Mouse (Mus musculus): ENCODE results near the gene Nfic.

Gene Nfic

DNA sequence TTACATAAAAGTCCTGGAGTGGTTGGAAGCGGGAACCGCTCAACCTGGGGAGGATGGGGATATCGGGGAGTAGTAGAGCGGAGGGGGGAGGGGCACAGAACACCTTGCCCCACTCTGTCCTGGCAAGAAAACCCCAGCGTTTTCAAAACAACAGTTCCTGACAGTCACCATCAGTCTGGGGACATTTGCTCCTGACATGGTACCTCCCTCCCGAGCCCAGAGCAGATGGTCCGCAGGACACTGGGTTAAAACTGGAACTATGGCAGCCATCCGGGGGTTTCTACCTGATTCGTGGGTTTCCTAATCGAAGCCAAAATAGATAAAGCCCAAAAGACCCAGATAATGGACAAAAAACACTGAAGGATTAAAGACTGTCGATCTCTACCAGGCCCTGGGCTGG lies 5.5 kb upstream of the Nfic start:
- no peak for DNase-seq (ENCODE audit: low read depth, low spot score)

DNA sequence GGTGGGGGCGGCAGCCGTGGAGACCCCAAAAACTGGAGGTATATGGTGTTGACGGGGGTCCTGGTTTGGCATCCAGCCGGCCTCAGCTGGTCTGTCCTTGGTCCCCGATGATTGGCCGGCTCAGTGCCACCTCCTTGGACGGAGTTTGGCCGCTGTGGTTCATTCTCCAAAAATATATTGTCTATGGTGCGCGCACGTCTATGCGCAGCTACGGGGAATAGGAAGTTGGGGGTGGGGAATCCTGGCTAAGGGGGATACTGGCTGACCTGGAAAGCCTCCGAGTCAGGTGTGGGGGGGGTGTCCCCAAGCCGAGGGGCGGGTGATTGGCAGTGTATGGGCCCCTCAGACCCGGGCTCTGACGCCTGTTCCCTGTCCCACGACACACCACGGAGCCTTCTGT lies 5.0 kb upstream of the Nfic start:
- DNase-seq (ENCODE audit: low read depth, low spot score): no peak

DNA sequence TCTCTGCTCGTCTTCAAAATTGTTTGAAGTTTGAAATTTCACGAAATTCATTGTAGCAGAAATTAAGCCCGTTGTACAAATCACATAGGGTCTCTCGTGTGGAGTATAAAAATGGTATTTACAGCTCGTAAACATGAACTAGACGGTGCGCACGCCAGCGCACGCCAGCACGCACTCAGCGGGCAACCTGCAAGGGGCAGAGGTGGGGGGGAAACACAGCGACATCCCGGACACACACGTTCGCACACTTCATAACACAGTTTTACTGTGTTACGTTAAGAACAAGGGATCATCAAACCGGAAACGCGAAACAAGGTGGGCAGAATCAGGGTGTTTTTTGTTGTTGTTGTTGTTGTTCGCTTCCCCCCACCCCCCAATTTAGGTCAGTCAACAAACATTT lies 4.0 kb upstream of the Nfic start:
- no peak for DNase-seq (ENCODE audit: low read depth, low spot score)

DNA sequence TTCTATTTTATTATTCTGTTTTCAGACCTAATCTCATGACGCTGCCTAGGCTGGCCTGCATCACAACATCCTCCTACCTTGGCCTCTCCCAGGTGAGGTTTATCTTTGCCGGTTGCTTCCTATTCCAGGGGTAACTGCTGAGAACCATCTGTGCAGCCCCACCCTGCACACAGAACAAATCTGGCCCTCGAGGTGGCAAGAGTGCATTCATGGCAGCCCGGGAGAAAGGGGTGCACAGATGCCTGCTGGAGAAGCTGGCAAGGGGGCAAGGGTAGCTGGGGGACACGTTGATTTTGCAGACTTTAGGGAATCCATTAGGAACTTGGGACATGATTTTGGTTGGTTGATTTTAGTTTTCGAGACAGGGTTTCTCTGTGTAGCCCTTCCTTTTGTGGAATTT lies 2.8 kb upstream of the Nfic start:
- DNase-seq (ENCODE audit: low read depth, low spot score): no peak

DNA sequence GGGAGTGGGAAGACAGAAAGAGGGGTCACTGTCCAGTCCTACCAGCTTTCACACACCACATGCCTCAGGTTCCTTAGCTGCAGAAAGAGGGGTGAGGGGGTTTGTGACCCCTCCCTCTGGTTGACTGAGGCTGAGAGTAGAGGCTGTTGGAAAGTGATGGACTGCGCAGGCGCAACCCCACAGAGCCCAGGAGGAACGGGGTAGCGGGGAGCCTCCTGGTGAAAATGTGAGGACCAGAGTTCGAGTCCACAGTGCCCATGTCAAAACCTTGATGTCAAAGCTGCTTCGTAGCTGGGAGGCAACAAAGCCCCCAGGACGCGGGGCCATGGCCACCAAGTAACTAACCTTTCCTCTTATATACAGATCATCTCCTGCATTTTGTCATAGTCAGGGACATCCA lies 2.2 kb upstream of the Nfic start:
- DNase-seq (ENCODE audit: low read depth, low spot score): no peak

DNA sequence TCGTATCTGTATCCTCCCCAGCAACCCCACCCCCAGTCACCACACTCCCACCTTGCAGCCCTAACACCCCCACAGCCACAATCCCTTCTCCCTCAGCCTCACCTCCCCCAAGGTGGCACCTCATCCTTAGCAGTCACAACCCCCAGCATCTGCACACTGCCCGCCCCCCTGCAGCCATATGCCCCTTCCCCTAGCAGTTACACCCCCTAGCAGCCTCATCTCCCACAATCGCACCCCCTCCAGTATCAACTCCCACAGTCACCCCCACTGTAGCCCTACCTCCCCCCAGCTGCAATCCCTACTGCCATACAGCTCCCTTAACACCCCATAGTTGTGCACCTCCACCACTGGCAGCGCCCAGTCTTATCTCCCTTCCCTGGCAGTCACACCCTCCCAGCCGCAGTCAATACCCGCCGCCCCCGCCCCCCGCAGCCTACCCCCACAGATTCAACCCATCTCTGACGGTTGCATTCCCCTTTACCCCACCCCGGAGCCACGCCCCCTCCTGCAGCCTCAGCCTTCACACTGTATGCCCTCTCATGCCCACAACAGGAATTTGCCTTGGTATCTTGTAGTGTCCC lies 1.6 kb upstream of the Nfic start:
- DNase-seq (ENCODE audit: low read depth, low spot score): no peak

DNA sequence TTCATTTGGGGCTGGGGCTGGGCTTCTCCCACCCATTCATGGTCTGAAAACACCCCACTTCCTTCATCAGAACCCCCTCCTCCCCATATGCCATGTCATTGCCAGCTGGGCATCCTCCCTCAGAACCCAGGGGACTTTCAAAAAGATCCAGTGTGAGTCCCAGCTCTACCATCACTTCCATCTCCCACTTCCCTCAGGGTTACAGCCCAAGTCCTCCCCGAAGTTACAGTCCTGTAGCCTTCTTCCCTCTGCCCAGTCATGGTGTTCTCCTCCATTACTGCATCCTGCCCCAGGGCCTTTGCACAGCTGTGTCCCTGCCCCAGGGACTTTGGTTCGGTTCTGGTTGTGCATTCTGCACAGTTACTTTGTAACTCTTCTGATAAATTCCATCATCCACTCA lies 1.3 kb downstream of the Nfic start:
- no peak for DNase-seq (ENCODE audit: low read depth, low spot score)

DNA sequence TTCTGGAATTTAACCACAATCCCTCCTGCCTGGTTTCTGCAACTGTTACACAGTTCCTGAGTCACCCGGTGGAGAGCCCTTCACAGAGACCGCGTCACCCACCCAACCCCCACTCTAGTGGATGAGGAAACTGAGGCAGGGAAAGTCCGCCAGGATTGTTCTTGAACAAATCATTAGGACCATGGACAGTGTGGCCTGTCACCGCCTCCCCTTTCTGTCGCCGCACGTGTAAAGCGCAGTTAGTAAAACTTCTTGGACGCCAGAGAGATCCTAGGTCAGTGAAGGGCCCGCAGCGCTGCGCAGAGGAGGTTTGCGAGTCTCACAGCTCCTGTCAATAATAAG lies 2.5 kb downstream of the Nfic start:
- DNase-seq (ENCODE audit: low read depth, low spot score): no peak

DNA sequence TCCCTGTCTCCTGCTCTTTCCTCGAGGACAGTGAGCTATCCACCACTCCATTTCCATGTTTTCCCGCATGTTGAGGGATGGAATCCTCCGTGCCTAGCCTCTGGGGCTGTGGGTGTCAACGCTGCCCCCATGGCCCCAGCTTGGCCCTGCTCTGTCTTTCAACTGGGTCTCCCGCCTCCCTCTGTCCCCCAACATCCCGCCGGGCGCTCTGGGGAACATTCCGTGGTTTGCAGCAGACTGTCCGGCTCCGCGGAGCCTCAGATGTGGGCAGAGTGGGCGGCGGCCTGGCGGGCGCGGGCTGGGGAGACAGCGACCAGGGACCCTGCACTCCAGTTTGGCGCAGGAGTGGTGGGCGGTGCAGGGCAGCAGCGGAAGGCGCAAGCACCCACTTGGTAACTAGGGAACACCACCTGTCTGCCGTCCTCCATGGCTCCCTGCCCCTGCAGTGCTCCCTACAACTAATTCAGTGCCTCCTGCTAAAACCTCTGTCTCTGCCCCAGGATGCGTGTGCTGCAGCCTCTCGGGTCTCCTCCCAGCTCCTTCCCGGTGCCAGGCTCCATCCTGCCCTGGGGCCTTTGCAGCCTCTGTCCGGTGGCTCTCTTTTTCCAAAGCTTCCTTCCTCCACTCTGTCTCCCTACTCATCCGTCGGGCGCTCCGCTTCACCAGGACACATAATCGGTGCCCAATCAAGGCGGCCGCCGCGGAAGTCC lies 3.0 kb downstream of the Nfic start:
- no peak for DNase-seq (ENCODE audit: low read depth, low spot score)

DNA sequence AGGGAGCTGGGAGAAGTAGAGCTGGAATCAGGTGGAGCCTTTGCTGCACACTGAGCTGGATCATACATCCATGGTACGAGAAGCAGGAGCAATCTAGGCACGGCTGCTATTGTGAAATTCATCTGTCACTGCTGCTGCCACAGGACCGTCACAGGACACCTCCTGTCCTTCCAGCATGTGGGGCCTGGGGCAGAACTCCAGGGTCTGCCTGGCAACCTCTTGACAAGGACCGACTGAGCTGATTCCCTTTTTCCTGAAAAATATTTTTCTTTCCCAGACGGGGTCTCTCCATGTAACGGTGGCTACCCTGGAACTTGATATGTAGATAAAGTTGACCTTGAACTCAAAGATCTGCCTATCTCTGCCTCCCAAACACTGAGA lies 4.1 kb downstream of the Nfic start:
- DNase-seq (ENCODE audit: low read depth, low spot score): no peak

DNA sequence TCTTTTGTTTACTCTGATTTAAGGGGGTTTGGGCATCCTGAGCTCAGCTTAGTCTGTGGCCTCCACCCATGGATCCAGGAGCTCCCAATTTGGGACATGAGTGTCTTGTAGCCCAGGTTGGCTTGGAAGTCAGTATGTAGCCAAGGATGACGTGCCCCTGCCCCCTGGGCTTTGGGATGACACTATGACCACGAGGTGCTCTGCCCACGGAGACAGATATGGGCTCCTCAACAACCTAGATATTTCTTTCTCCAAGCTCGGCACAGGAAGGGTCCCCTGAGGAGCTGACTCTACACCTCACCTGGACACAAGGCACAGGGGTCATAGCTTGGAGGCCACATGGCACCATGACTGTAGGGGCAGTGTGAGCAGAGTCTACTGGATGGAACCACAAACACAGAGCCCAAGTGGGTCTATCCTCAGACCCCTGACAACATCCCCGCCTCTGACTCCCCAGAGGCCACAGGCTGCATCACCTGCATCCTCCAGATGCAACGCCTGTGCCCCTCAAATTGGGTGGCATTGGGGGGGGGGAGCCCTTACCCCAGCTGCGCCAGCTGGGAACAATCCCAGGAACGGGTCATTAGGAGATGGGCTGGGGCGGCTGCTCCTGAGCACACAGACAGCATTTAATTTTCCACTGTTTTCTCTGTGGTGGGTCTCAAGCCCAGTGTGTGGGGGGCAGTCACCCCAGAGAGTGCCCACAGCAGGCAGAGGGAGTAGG lies 4.6 kb downstream of the Nfic start:
- no peak for DNase-seq (ENCODE audit: low read depth, low spot score)

DNA sequence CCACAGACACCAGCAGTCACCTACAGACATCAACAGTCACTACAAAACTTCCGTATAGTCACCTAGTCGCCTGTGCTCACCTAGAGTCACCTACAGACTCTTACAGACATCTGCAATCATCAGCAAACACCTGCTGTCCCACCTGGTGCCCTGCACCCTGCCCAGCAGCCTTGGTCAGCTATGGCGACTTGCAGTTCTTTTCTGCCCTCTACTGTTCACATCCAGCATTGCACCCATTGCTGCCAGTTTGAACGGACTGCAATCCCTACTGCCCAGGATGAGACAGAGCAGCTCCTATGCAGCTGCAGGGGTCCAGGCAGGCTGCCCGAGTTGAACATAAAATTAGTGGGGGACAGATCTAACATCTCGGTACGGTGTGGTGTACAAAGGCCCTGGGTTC lies 5.3 kb downstream of the Nfic start:
- DNase-seq (ENCODE audit: low read depth, low spot score): peak; percentile 82

DNA sequence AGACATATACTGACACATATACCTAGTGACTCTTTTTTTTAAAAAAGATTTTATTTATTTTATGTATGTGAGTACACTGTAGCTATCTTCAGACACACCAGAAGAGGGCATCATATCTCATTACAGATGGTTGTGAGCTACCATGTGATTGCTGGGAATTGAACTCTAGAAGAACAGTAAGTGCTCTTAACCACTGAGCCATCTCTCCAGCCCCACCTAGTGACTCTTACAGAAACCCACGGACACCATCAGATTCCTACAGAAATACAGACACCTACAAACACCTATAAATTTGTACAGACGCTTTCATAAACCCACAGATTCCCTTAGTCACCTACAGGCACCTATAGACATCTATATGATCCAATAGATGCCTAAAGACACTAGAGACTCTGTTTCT lies 9.9 kb downstream of the Nfic start:
- peak; percentile 39 for DNase-seq (ENCODE audit: low read depth, low spot score)

DNA sequence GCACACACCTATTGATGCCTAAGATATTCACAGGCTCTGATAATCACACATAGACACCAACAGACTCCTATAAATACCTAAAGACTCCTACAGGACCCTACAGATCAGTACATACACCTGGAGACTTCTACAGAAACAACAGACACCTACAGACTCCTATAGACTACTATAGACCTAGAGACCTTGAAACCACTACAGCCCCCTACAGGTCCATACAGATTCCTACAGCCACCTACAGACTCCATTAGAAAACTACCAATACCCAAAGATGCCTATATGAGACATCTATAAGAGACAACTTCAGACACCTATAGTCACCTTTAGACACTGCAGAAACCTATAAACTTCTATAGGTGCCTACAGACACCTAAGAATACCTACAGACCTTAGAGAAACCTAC lies 14.4 kb downstream of the Nfic start:
- peak; percentile 50 for DNase-seq (ENCODE audit: low read depth, low spot score)

DNA sequence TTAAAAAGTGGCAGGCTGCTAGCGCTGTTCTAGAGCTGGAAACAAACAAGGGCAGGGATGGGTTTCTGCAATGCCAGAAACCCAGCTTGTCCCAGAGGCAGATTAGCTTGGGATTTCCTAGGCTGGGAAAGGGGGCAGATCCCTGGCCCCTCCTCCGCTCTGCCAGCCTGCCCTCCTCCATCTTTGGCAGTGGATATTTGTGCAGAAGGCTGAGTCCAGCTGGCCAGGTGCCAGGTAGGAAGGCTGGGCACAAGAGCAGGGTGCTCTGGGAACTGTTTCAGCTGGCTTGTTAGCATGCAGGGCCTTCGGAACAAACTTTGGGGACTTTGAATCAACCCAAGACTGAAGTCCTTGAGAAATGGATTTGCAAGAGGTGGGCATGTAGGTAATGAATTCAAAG lies 20.0 kb downstream of the Nfic start:
- no peak for DNase-seq (ENCODE audit: low read depth, low spot score)

DNA sequence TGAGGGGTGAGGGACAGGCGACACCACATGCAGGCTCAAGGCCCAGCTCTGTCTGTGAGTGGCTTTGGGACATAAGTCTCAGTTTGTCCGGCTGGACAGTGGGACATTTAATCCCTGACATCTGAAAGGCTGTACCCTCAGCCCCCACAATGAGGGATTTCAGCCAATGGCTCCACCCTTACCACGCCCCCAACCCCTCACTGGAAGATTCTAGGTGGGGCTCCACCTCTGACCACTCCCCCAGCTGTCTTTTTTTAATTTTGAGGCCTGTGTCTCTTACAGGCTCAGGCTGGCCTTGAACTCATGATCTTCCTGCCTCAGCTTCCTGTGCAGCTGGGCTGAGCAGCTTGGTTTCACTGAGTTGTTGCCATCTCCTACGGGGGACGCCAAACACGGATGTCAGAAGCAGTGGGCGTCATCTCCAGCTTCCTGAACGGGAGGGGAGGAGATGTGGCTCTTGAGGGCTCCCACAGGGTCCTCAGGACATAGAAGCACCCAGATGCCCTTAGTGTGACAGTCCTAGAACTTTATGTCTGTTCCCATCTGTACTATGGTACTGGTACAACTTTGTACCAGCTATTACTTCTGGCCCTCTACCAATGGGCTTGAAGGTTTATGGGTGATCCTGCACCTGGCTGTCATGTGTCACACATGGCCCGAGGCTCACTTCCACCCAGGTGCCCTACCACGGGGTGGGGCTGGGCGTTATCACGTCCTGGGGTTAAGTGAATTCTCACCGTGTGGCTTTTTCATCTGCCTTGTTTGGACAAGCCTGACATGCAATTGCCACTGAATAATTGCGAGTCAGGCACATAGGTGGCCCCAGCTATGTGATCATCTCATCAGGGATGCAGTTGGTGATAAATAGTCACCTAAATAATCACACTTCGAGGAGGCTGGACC lies 20.8 kb downstream of the Nfic start:
- DNase-seq (ENCODE audit: low read depth, low spot score): peak; percentile 62

DNA sequence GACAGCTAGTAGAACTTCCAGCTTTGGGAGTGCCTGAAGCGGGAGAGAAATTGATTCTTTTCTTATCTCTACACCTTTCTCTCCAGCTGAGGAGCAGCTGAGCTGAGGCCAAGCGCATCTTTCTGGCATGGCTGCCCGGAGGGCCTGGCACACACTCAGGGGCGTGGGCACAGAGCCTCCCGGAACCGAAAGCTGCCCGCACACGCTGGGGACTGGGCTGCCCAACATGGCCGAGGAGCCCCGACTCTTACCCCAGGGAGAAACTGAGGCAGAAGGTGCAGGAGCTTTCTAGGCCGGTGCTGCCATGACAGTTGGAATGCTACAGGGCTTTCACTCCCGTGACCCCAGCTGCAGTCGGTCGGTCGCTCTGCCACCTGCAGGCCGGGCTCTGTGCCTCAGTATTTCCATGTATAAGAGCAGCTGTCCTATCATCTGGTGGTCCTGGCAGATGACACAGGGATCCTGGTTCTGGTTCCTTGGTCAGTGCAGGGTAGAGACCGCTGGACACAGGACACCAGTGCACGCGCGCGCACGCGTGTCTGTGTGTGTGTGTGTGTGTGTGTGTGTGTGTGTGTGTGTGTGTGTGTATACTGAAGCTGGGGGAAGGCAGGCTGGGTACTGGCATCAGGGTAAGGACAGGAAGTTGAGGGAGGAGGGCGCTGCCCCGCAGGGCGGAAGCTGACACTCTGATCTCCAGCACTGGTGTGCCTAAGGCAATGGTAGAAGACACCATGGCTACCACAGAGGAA lies 21.7 kb downstream of the Nfic start:
- DNase-seq (ENCODE audit: low read depth, low spot score): peak; percentile 85

DNA sequence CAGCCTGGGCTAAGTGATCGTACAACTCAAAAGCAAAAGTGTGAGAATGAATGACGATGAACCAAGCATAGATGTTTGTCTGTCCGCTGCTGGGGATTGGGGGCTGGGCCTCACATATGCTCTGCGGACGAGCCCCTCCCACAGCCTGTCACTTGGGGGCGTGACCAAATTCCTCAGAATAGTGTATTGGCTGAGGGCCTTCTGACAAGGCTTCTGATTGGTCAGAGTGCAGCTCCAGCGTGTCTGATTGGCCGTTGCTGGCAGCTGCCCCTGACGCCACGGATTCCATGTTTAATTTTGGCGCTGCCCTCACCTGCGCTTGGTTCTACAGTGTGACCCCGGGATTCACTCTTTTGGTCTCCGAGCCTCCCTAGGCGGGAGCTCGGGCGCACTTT lies 22.6 kb downstream of the Nfic start:
- DNase-seq (ENCODE audit: low read depth, low spot score): peak; percentile 97

DNA sequence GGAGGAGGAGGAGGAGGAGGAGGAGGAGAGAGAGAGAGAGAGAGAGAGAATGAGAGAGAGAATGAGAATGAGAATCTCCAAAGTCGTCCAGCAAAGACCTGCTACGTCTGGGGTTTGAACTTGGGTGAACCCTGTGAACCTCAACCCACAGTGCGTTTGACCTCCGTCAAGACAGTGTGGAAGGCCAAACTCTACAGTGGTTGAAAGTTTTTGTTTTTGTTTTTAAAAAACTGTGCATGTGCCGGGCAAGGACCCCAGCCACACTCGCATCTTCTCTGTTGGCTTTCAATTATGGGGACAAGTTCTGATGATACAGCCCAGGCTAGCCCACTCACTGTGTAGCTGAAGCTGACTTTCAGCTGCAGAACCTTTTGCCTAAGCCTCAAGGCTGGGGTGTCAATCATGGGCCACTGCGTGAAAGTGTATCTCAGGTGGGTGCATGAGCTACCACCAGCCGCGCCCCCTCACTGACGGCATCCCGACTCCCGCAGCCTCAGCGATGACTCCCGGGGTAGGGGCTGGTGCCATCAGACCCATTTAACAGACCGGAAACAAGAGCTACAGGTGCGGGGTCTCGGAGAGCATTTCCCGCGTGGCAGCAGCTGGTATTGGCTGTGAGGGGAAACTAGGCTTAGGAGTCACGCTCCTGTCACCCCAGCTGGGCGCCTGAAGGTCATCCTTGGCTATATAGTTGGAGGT lies 23.1 kb downstream of the Nfic start:
- DNase-seq (ENCODE audit: low read depth, low spot score): no peak

DNA sequence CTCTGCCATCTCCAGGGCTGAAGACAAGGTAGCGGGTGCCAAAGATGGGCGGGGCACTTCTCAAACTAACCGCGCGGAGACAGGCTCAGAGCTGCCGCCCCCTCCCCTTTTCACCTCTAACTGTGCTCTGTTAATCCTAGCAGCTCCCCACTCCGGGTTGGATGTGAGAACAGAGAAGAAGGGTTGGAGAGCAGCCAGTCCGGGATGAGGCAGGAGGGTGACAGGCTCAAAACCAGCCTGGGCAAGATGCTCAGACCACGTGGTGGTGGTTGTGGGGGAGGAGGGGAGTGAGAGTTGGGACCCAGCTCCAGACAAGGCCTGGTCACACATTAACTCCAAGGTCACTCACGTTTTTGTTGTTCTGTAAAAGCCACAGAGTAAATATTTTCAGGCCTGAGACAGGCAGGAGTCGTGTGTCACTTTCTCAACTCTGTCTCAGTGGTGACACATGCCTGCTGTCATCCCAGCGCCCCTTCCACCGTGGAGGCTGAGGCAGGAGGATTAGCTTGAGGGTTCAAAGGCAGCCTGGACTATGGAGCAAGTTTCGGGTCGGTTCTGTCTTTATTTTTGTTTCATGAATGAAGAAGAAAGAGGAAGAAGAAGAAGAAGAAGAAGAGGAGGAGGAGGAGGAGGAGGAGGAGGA lies 23.8 kb downstream of the Nfic start:
- peak; percentile 60 for DNase-seq (ENCODE audit: low read depth, low spot score)
